Comparison of ENCODE assay signal across 11 mouse cellular contexts in the genomic region with DNA sequence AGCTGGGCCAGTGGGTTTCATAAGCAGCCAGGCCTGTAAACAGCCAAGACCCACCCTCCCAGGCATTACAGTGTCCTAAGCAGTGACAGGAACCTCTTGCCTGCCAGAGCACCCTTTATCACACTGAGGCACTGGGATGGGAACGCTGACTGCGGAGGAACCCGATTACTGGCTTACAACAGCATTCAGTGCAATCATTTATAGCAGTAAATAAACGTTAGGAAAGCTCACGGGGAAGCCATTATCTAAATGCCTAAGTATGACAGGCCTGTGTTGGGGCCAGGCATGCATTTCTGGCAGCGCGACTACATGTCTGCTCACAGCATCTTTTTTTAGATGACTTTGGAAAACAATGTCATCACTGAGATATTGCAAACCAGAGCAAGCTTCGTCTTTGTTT. TPM values are rescaled to one million over a fixed set of nuclear protein-coding genes. Genes with fewer than 3 reads are reported as not detected.
DNase-seq lines count a peak whose midpoint lies in the region; ATAC-seq and TF ChIP-seq lines count a peak whose summit lies in the region.
"Had no signal": no experiment of that assay in that cellular context is flagged by ENCODE, and none has a peak within 500 bp of the region (broad histone marks: within the 10 kb centered on the region; RNA-seq: fewer than 3 reads in every experiment).

No protein-coding gene starts in this region.

- no peaks in the 10 kb centered on the region for H3K4me1 ChIP-seq in intestine, embryonic 14.5 days (replicated peaks; ENCODE audit: control insufficient read depth, insufficient read depth, low read length)
- H3K4me1 ChIP-seq in intestine, postnatal 0 days (replicated peaks; ENCODE audit: control insufficient read depth, insufficient read depth, low read length) = no peaks in the 10 kb centered on the region
- peaks cover 14% of the 10 kb centered on the region for H3K4me1 ChIP-seq in forebrain, embryonic 16.5 days (replicated peaks; ENCODE audit: control insufficient read depth, insufficient read depth, low read length)
- H3K4me1 ChIP-seq: megakaryocyte, embryonic 14.5 days had no signal

- no peaks in the 10 kb centered on the region for H3K9me3 ChIP-seq in intestine, embryonic 14.5 days (ENCODE audit: control insufficient read depth, low read length)
- H3K9me3 ChIP-seq in intestine, postnatal 0 days (ENCODE audit: control insufficient read depth) = no peaks in the 10 kb centered on the region
- H3K9me3 ChIP-seq in forebrain, embryonic 16.5 days (ENCODE audit: control insufficient read depth, low read length) = no peaks in the 10 kb centered on the region
- H3K9me3 ChIP-seq: hindbrain, embryonic 13.5 days; megakaryocyte, embryonic 14.5 days had no signal

- H3K27ac ChIP-seq in intestine, embryonic 14.5 days (ENCODE audit: low read depth) = no peak overlapping the region
- no peak overlapping the region for H3K27ac ChIP-seq in intestine, postnatal 0 days (ENCODE audit: low read depth, low read length)
- peak overlapping the region; percentile 68 for H3K27ac ChIP-seq in forebrain, embryonic 16.5 days (ENCODE audit: low read length)
- H3K27ac ChIP-seq: hindbrain, embryonic 13.5 days had no signal

- H3K4me2 ChIP-seq in intestine, embryonic 14.5 days (ENCODE audit: low read length) = no peak overlapping the region
- no peak overlapping the region for H3K4me2 ChIP-seq in intestine, postnatal 0 days (replicated peaks; ENCODE audit: low read depth)
- no peak overlapping the region for H3K4me2 ChIP-seq in forebrain, embryonic 16.5 days (ENCODE audit: low read length)
- H3K4me2 ChIP-seq: hindbrain, embryonic 13.5 days had no signal

- H3K4me3 ChIP-seq in intestine, embryonic 14.5 days (ENCODE audit: low read depth, low read length) = no peak overlapping the region
- H3K4me3 ChIP-seq in intestine, postnatal 0 days (ENCODE audit: low read depth, low read length) = no peak overlapping the region
- H3K4me3 ChIP-seq in forebrain, embryonic 16.5 days (replicated peaks; ENCODE audit: low read length) = no peak overlapping the region
- H3K4me3 ChIP-seq: hindbrain, embryonic 13.5 days; megakaryocyte, embryonic 14.5 days had no signal

- no peak for TF ChIP-seq CTCF in intestine, postnatal 0 days (IDR thresholded peaks at IDR 0.05; ENCODE audit: low read depth)

- H3K36me3 ChIP-seq in intestine, embryonic 14.5 days (ENCODE audit: control insufficient read depth, insufficient read depth, low read length) = no peaks in the 10 kb centered on the region
- H3K36me3 ChIP-seq in intestine, postnatal 0 days (ENCODE audit: control insufficient read depth, insufficient read depth) = no peaks in the 10 kb centered on the region
- no peaks in the 10 kb centered on the region for H3K36me3 ChIP-seq in forebrain, embryonic 16.5 days (ENCODE audit: control insufficient read depth, insufficient read depth)
- H3K36me3 ChIP-seq: hindbrain, embryonic 13.5 days had no signal

- intact Hi-C loops in heart, postnatal 10 days (cut with DNase I) = no loop called here

- no peak for ATAC-seq in intestine, embryonic 14.5 days (replicated peaks; ENCODE audit: low FRiP score, low TSS enrichment, low read depth)
- no peak for ATAC-seq in intestine, postnatal 0 days
- peak; percentile 65 for ATAC-seq in forebrain, embryonic 16.5 days

- peak; percentile 47 for DNase-seq in intestine, embryonic 14.5 days (ENCODE audit: low spot score)
- DNase-seq in NIH3T3 (ENCODE audit: low read depth) (peak; percentile 60), adipocyte (ENCODE audit: low spot score) (no peak)
- peak; percentile 71 to 80 for DNase-seq in heart, postnatal 10 days
- no peak for DNase-seq in layer of hippocampus, adult 9-11 months
- DNase-seq: liver; thymus, adult 18-20 months had no signal

- H3K27me3 ChIP-seq in intestine, embryonic 14.5 days (replicated peaks; ENCODE audit: control insufficient read depth, insufficient read depth, low read length) = no peaks in the 10 kb centered on the region
- no peaks in the 10 kb centered on the region for H3K27me3 ChIP-seq in intestine, postnatal 0 days (replicated peaks; ENCODE audit: control insufficient read depth, insufficient read depth, low read length)
- no peaks in the 10 kb centered on the region for H3K27me3 ChIP-seq in forebrain, embryonic 16.5 days (replicated peaks; ENCODE audit: control insufficient read depth, insufficient read depth, low read length)
- H3K27me3 ChIP-seq: hindbrain, embryonic 13.5 days; megakaryocyte, embryonic 14.5 days had no signal

- 36% methylated on average over 8 of the region's 8 CpGs for WGBS in intestine, embryonic 14.5 days
- WGBS in intestine, postnatal 0 days = 37% methylated on average over 8 of the region's 8 CpGs
- WGBS in forebrain, embryonic 16.5 days = 35% methylated on average over 8 of the region's 8 CpGs

- H3K9ac ChIP-seq in intestine, embryonic 14.5 days (ENCODE audit: low read length) = no peak overlapping the region
- no peak overlapping the region for H3K9ac ChIP-seq in intestine, postnatal 0 days (ENCODE audit: low read depth, low read length)
- no peak overlapping the region for H3K9ac ChIP-seq in forebrain, embryonic 16.5 days (replicated peaks; ENCODE audit: low read depth, low read length)
- H3K9ac ChIP-seq: hindbrain, embryonic 13.5 days had no signal

RNA-seq across cellular contexts. Expression of a gene that starts 28.9 kb away (rescaled TPM):
- polyA plus RNA-seq in intestine, embryonic 14.5 days (2014; fragmentation: Nextera tagmentation; extraction: Ambion mirVana) = 8.6 and 10.1 TPM in 2 replicates
- polyA plus RNA-seq in intestine, postnatal 0 days (2015; fragmentation: Nextera tagmentation; extraction: Ambion mirVana) = 12.3 and 14.9 TPM in 2 replicates
- polyA plus RNA-seq in forebrain, embryonic 16.5 days (2015; fragmentation: Nextera tagmentation; extraction: Ambion mirVana) = 27.2 and 27.8 TPM in 2 replicates
- total RNA-seq in heart, postnatal 10 days (2021) = 10 to 100 TPM; 17.8 to 18.2 TPM

Comparison
In these comparisons a context has a peak if more than half of its experiments do, and no peak if none do; other contexts are left out.
1. DNase-seq: peak in intestine, embryonic 14.5 days (single experiment), NIH3T3 (single experiment) and heart, postnatal 10 days (2 of 2); none in layer of hippocampus, adult 9-11 months (single experiment) and adipocyte (single experiment).